Mouse (Mus musculus) heart, adult 2 months (tissue): Measurements from ENCODE around the gene Srsf1.
A peak's percentile ranks its signal among the peaks of the same experiment; 100 is the strongest.

Source experiments
- CTCF ChIP-seq: fragments of 200-600 bp; IDR thresholded peaks from 2 replicates; pipeline ENCODE4 v1.8.1; 2022; ENCODE audit warnings: antibody characterized with exemption, mild to moderate bottlenecking, moderate library complexity
- EP300 ChIP-seq: fragments of 200-500 bp; IDR thresholded peaks from 2 replicates; pipeline ENCODE4 v1.6.1; 2011; ENCODE audit warnings: low read depth, low read length, control low read depth; ENCODE audit not compliant: insufficient read depth
- POLR2A ChIP-seq: fragments of 200-500 bp; IDR thresholded peaks from 2 replicates; pipeline ENCODE4 v1.6.1; 2011; ENCODE audit warnings: mild to moderate bottlenecking, low read depth, low read length, control low read depth; ENCODE audit not compliant: insufficient read depth

DNA sequence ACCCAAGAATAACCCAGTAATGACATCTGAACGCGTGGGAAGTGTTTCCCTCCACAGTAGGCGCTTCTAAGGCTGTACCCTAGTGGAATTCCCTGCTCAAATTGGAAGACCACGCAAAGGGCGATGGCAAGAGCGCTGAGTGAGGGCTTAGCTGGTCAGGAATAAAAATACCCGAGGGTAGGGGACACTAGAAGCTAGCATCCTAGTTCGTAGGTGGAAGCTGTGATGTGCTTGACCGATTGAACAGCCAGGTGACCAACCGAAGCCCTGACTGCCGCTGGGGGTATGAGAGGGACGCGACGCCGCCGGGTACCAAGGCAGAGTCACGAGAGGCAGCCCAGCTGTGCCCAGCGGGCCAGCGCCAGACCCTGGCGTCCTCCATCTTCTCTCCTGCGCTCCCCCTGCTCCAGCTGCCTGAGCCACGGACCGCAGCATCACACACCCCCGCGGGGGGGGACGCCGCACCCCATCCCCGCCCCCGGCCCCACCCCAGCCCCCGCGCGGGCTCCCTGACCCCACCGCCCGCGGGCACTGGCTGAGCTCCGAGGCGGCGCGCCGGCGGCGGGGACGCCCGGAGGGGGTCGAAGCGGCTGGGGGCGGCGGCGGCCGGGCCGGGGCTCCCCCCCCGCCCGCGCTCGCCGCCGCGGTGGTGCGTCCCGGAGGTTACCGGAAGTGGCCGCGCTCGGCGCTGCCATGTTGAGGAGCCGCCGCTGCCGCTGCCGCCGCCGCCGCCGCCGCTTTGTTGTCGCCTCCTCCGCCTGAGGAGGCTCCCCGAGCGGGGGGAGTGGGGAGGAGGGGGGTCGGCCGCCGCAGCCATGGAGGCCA, 20.6 kb downstream of the Srsf1 start, which contains the start of gene Vezf1:
- TF ChIP-seq CTCF, result no peak
- peak; percentile 78 for TF ChIP-seq POLR2A
- TF ChIP-seq EP300, result no peak
